Mouse (Mus musculus): ENCODE data around the gene Ccdc151.

- TF ChIP-seq POLR2A (IDR thresholded peaks at IDR 0.05; ENCODE audit: insufficient read length, low read depth): no peak
- TF ChIP-seq CEBPB (IDR thresholded peaks at IDR 0.05; ENCODE audit: insufficient read depth, poor library complexity, severe bottlenecking): no peak
- no peak for TF ChIP-seq SRF (IDR thresholded peaks at IDR 0.05; ENCODE audit: control insufficient read depth, insufficient read length, low read depth)
- TF ChIP-seq USF1 (IDR thresholded peaks at IDR 0.05; ENCODE audit: low read depth): no peak
- no peak for TF ChIP-seq MAX (IDR thresholded peaks at IDR 0.05; ENCODE audit: low read depth)
- no peak for TF ChIP-seq REST (IDR thresholded peaks at IDR 0.05; ENCODE audit: insufficient read depth, insufficient read length)
- TF ChIP-seq POLR2AphosphoS2 (IDR thresholded peaks at IDR 0.05; ENCODE audit: insufficient read length, low read depth): no peak
- no peak for TF ChIP-seq TCF12 (IDR thresholded peaks at IDR 0.05; ENCODE audit: insufficient read depth, poor library complexity, severe bottlenecking)
Observed at GRCm38 (mm10) chr9:22024592-22024991, 22.2 kb upstream of the Ccdc151 start.

Data from myocyte (in vitro differentiated cells).